Mouse (Mus musculus) gonadal fat pad, adult 2 months (tissue): Measurements from ENCODE around the gene Alx3. TPM values are rescaled to one million over a fixed set of nuclear protein-coding genes. Genes with fewer than 3 reads are reported as not detected.
"Not testable (repeated sequence)": the region's sequence is repeated elsewhere in the genome, so short reads cannot be mapped to it uniquely, and the experiment has no call there.

Experiments
- DNase-seq: peaks from one replicate; pipeline ENCODE4 v3.0.0-alpha.2; 2012; ENCODE audit warnings: low read depth
- polyA plus RNA-seq: library from polyadenylated mRNA; depleted of rRNA; stranded (reverse); fragments of >200 nt; gene quantifications from 2 replicates; pipeline ENCODE4 v1.2.3, GENCODE M21; 2012; rRNA removed

Gene Alx3
- polyA plus RNA-seq, 1 experiment = not detected

GRCm38 (mm10) chr3:107624424-107624823 is 29.6 kb downstream of the Alx3 start:
- no peak for DNase-seq

GRCm38 (mm10) chr3:107625536-107625935 is 30.7 kb downstream of the Alx3 start:
- no peak for DNase-seq

DNA sequence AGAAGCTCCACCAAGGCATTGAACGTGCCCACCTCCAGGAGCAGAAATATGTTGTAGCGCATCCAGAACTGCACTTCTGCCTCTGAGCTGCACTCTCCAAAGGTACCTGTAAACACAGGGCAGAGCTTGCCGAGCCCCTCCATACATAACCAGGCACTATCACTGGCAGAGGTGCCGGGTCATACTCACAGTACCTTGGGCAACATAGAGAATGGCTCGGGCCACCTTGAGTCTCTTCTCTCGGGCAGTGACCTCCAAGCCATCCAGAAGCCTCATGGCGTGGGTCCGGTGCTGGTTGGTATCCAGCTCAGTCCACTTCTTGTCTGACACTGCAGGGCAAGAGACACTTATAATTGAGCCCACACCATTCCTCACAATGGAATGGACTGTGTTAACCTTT is 31.9 kb downstream of the Alx3 start:
- no peak for DNase-seq

DNA sequence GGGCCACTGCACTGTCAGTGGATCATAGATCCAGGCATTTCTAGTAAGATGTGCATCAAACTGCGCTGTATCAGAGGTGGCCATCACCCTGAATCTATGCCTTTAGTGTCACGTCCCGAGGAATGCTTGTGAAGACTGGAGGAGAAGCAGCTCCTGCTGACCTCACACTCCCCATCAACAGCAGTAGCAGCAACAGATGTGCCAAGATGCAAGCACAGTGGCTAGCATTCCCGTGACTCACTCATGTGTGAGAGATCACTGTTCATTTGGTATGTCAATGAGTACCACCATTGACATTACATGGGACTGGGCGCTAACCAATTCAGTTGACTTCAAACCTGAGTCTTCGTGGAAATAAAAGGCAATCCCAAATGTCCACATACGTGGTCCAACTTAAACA is 32.8 kb downstream of the Alx3 start:
- no peak for DNase-seq

DNA sequence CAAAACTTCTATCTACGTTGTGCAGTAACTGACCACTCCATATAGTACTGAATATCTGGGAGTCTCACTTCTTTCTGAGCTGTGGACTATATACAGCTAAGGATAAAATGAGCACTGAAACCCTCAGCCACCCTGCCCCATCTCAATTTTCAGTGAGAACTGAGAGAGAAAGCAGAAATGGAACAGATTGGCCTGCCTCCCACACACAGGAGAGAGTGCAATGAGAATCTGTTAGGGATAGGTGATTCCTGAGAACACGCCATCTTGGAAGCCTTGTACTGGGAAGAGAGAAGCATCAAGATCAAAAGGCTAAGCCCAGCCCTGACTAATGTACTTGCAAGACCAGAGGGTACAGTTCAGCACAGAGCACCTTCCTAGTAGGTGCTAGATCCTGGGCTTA is 33.7 kb downstream of the Alx3 start:
- DNase-seq = no peak

GRCm38 (mm10) chr3:107629411-107629810 is 34.6 kb downstream of the Alx3 start:
- no peak for DNase-seq

DNA sequence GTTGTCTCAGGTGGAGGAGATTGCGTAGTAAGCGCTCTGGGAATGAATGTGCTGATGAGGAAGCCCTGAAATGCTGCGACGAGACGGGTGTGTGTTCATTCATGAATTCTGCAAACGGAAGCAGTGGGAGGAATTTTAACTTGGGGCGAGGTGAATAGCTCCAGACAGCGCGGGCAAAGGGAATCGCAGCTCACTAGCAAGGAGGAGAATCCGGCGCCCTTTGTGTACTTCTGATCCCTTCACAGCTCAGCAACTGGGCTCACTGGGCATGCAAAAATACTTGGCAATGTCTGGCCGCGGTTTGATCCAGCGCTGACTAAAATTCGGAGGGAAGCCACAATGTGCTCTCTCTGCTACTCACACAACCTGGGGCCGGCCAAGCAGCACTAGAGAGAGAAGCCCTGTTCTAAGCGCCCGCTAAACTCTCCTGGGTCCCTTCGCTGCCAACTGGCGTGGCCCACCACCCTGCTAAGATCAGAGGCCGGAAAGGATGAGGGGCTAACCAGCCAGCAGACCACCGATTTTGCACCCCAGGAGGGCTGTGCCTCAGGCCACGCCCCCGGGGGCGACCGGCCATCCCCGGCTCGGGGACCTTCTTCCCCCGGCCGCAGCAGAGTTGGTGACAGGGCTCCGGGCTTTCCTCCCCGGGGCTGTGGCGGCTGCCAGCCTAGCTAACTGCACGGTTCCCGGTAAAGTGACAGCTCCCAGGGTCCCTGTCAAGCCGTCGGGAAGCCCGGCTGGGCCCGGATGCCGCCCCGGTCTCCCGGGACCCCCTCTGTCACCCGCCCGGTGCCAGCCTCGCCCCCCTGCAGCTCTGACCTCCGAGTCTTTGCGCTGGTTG is 36.1 kb downstream of the Alx3 start, which contains the start of gene Gm10961:
TSS of gene Gm10961 (plus strand) at position 641 of the 841 bp plus-strand sequence.
- peak; percentile 19 for DNase-seq

DNA sequence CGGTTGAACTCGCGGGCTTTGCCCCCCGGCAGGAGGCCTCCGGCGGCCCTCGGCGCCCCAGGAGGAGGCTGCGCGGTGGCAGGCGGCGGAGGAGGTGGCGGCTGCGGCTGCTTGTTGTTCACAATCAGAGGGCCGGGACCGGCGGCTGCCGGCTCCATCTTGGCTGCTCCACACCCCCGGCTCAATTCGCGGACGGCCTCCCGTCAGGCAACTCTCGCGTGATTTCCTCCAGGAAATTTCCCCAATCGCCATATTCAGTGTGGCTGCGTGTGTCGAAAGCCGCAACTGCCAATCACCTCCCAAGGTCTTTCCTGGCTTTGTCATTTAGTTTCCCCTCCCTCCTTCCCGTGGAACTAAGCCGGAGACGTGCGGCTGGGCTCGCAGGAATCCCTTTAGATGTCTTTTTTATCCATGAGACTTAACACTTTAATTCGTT is 36.7 kb downstream of the Alx3 start, which contains the start of gene Strip1:
TSS of gene Strip1 (minus strand) at position 172 of the 436 bp plus-strand sequence.
- DNase-seq = peak; percentile 69

DNA sequence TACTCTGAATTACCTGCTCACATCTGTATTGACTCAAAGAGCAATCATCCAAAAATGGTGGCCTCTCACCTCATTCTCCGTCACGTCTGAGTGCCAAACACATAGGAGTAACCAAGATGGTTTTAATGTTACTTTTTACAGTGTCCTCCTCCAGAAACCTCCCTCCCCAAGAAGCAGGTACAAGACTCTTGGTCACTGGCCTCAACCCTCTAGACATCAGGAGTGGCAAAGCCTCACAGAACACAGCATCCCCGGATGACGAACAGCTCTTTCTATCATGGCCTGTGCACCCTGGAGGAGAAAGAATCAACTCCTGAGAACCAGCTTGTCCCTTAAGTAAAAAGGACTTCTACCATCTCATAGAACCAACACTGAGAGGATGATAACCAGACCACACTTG is 38.0 kb downstream of the Alx3 start:
- no peak for DNase-seq

- DNase-seq = no peak
These were observed 39.1 kb downstream of the Alx3 start for GRCm38 (mm10) chr3:107633906-107634305.

DNA sequence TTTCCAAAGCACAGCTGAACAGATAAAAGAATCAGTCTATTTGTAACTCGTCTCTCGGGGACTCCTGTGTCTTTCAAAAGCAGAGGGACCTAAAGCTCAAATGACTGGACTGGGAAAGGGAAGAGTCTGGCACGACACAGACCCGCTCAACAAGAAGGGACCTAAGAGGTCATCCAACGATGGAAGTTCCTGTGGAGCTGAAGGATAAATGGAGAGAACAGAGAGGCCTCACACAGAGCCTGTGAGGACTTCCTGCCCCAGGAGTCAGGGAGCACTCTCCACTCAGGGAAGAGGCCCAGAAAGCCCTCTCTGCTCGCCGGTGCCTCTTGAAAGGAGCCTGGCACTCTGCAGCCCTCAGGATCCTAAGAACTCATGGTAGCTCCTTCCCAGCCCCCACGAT is 41.0 kb downstream of the Alx3 start:
- DNase-seq = no peak

GRCm38 (mm10) chr3:107636236-107636635 is 41.4 kb downstream of the Alx3 start:
- no peak for DNase-seq

- no peak for DNase-seq
These were observed 42.9 kb downstream of the Alx3 start for GRCm38 (mm10) chr3:107637606-107638172.

- peak; percentile 28 for DNase-seq
These were observed 52.1 kb downstream of the Alx3 start for GRCm38 (mm10) chr3:107646947-107647346.

- DNase-seq = not testable (repeated sequence)
These were observed 55.4 kb downstream of the Alx3 start for GRCm38 (mm10) chr3:107650276-107650675.

DNA sequence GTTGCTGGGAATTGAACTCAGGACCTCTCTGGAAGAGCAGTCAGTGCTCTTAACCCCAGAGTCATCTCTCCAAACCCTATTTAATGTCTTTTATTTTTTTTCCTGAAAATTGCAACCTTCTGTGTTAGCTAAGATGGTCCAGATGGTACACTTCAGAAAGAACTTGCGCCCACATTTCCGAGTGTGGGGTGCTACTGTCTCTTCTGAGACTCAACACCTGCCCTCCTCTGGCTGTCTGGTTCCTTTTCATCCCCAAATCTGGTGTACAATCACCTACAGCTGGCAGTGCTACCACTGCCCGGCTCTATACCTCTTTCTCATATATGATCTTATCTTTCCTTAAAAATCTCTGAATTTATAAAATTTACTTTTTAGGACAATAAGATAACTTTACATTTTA is 58.1 kb downstream of the Alx3 start:
- no peak for DNase-seq

DNA sequence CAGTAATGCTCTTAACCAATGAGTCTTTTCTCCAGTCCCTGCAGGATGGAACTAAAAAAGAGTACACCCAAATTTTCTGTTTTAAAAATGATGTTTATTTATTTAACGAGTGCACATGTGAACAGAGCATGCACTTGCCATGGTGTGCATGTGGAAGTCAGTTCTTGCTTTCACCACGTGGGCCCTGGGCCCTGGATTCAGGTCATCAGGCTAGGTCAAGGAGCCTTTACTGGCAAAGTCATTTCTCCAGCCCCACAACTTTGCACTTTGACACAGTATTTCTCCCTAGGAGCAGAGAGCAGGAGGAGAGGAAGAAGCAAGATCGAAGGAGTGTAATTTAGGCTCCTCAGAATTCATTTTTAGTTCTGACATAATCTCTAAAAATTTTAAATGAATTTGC is 60.0 kb downstream of the Alx3 start:
- DNase-seq = no peak

Other genes starting within 250 kb of the Alx3 start
- gene Kcnc4, start 135.5 kb upstream of the Alx3 start, polyA plus RNA-seq = 25.9 and 26.3 TPM in 2 replicates
- gene Slc6a17, start 77.0 kb upstream of the Alx3 start, polyA plus RNA-seq = 6.5 and 9.1 TPM in 2 replicates
- 2.7 and 3.6 TPM in 2 replicates for gene Ubl4b, start 40.0 kb upstream of the Alx3 start, polyA plus RNA-seq
- not detected in 2 replicates for gene Gm10961, start 36.3 kb downstream of the Alx3 start, polyA plus RNA-seq
- gene Strip1, start 36.7 kb downstream of the Alx3 start, polyA plus RNA-seq = 46.3 and 52.2 TPM in 2 replicates
- gene Ahcyl1, start 101.5 kb downstream of the Alx3 start, polyA plus RNA-seq = 89.6 and 93.7 TPM in 2 replicates
- 22.9 and 27.6 TPM in 2 replicates for gene Csf1, start 165.4 kb downstream of the Alx3 start, polyA plus RNA-seq